Mouse (Mus musculus) stomach, embryonic 14.5 days (tissue): ENCODE results near the gene Prdm10. TPM values are rescaled to one million over a fixed set of nuclear protein-coding genes. Genes with fewer than 3 reads are reported as not detected.
A peak's percentile ranks its signal among the peaks of the same experiment; 100 is the strongest.

Source experiments
- ATAC-seq: fragments of 200-750 bp; cut with Nextera tagmentation; 2 replicates; pipeline ENCODE4 v1.8.0; 2017; ENCODE audit warnings: low read depth, moderate TSS enrichment; ENCODE audit not compliant: insufficient number of reproducible peaks, insufficient read depth, low FRiP score
- H3K27ac ChIP-seq: fragments of 300-500 bp; sonication (generic); 2 replicates; pipeline ENCODE4 v1.5.1; 2014; ENCODE audit warnings: mild to moderate bottlenecking, low read length, moderate library complexity, mixed read lengths
- H3K27me3 ChIP-seq: fragments of 300-500 bp; sonication (generic); 2 replicates; pipeline ENCODE4 v1.6.1; 2014; ENCODE audit warnings: low read length, control low read depth, mixed read lengths; ENCODE audit not compliant: control insufficient read depth, insufficient read depth
- H3K36me3 ChIP-seq: fragments of 300-500 bp; sonication (generic); 2 replicates; pipeline ENCODE4 v1.6.1; 2014; ENCODE audit warnings: mild to moderate bottlenecking, control low read depth, low read length, moderate library complexity, mixed read lengths; ENCODE audit not compliant: control insufficient read depth, insufficient read depth
- H3K4me1 ChIP-seq: fragments of 300-500 bp; sonication (generic); 2 replicates; pipeline ENCODE4 v1.6.1; 2014; ENCODE audit warnings: low read length, control low read depth, mixed read lengths; ENCODE audit not compliant: control insufficient read depth, insufficient read depth
- H3K4me2 ChIP-seq: fragments of 300-500 bp; sonication (generic); replicated peaks from 2 replicates; pipeline ENCODE4 v1.6.1; 2014; ENCODE audit warnings: low read depth, low read length, control low read depth
- H3K4me3 ChIP-seq: fragments of 300-500 bp; sonication (generic); 2 replicates; pipeline ENCODE4 v1.5.1; 2014; ENCODE audit warnings: low read depth, low read length, control low read depth
- H3K9ac ChIP-seq: fragments of 300-500 bp; sonication (generic); replicated peaks from 2 replicates; pipeline ENCODE4 v1.6.1; 2014; ENCODE audit warnings: low read depth, mild to moderate bottlenecking, control low read depth, low read length, moderate library complexity, mixed read lengths
- H3K9me3 ChIP-seq: fragments of 300-500 bp; sonication (generic); 2 replicates; pipeline ENCODE4 v1.6.1; 2016; ENCODE audit warnings: low read depth, low read length, control low read depth; ENCODE audit not compliant: control insufficient read depth
- WGBS: fragments of 180-500 bp; shearing (Covaris S2); extraction: QIAGEN DNeasy Blood & Tissue Kit; methylation state at CpG from one replicate; pipeline ENCODE4 v1.1.7; 2014; 5-methylcytosine and 5-hydroxymethylcytosine counted together
- polyA plus RNA-seq: library from polyadenylated mRNA; unstranded; fragments of >200 nt; fragmentation: Nextera tagmentation; extraction: Ambion mirVana; gene quantifications from 2 replicates; pipeline ENCODE4 v1.2.1, GENCODE M21; 2014

The Prdm10 gene
- polyA plus RNA-seq, 1 experiment from 2014 or later, result 7.8 TPM

DNA sequence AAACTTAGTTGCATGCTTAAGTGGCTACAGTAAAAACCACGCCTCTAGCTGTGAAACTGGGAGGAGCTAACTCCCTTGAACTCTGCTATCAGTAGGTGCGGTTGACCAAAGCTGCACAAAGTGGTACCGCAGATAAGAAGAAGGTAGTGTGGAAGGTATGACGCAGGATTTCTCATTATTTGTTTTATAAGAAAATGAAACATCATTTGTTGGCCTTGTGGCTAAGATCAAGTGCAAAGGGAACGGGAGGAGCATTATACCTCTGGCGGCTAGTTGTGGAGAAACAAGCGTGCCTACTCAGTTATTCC lies 25.7 kb upstream of the Prdm10 start:
- Histone ChIP-seq H3K27me3 (no peaks in the 10 kb centered on the region), H3K4me1 (no peaks in the 10 kb centered on the region), H3K9ac (no peak overlapping the region), H3K9me3 (no peaks in the 10 kb centered on the region), H3K36me3 (no peaks in the 10 kb centered on the region), H3K27ac (no peak overlapping the region), H3K4me3 (no peak overlapping the region), H3K4me2 (no peak overlapping the region)
- ATAC-seq, result peak; percentile 77; the same call in 1 of the 2 replicates
- 74% methylated on average over 7 of the region's 7 CpGs for WGBS

GRCm38 (mm10) chr9:31255953-31256352 lies 24.4 kb upstream of the Prdm10 start:
- Histone ChIP-seq H3K9me3 (no peaks in the 10 kb centered on the region), H3K36me3 (no peaks in the 10 kb centered on the region), H3K27ac (no peak overlapping the region), H3K4me2 (no peak overlapping the region), H3K4me1 (no peaks in the 10 kb centered on the region), H3K27me3 (no peaks in the 10 kb centered on the region), H3K9ac (no peak overlapping the region), H3K4me3 (no peak overlapping the region)
- ATAC-seq, result no peak
- WGBS, result 84% methylated on average over 7 of the region's 7 CpGs

DNA sequence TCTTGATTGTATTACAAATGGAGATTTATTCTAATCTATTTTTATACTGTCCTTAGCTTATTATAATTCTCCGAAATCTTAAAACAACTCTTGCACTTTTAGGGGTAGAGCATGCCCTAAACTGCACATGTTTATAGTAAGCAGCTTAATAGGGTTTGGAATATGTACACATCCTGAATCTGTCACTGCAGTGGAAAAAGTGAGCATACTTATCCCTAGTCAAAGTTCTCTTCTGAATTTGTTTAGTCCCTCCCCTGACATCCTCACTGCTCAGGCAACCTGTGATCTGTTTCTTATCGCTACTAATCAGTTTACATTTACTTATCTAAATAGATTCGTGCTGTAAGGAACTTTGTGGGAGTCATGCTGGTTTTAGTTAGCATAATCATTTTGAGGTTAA lies 22.1 kb upstream of the Prdm10 start:
- Histone ChIP-seq H3K27me3 (no peaks in the 10 kb centered on the region), H3K36me3 (no peaks in the 10 kb centered on the region), H3K4me2 (no peak overlapping the region), H3K4me1 (no peaks in the 10 kb centered on the region), H3K27ac (no peak overlapping the region), H3K9ac (no peak overlapping the region), H3K4me3 (no peak overlapping the region), H3K9me3 (no peaks in the 10 kb centered on the region)
- ATAC-seq, result no peak
- WGBS, result 38% methylated on average over 3 of the region's 3 CpGs

GRCm38 (mm10) chr9:31260219-31260618 lies 20.1 kb upstream of the Prdm10 start:
- no peak overlapping the region for H3K9ac ChIP-seq
- no peaks in the 10 kb centered on the region for H3K27me3 ChIP-seq
- no peaks in the 10 kb centered on the region for H3K36me3 ChIP-seq
- 76% methylated on average over 4 of the region's 4 CpGs for WGBS
- ATAC-seq, result no peak
- no peak overlapping the region for H3K27ac ChIP-seq
- H3K4me1 ChIP-seq, result 0 out of 2 replicates have a peak, but pooled peaks cover under 1% of the 10 kb centered on the region
- H3K4me2 ChIP-seq, result no peak overlapping the region
- no peak overlapping the region for H3K4me3 ChIP-seq
- H3K9me3 ChIP-seq, result no peaks in the 10 kb centered on the region

DNA sequence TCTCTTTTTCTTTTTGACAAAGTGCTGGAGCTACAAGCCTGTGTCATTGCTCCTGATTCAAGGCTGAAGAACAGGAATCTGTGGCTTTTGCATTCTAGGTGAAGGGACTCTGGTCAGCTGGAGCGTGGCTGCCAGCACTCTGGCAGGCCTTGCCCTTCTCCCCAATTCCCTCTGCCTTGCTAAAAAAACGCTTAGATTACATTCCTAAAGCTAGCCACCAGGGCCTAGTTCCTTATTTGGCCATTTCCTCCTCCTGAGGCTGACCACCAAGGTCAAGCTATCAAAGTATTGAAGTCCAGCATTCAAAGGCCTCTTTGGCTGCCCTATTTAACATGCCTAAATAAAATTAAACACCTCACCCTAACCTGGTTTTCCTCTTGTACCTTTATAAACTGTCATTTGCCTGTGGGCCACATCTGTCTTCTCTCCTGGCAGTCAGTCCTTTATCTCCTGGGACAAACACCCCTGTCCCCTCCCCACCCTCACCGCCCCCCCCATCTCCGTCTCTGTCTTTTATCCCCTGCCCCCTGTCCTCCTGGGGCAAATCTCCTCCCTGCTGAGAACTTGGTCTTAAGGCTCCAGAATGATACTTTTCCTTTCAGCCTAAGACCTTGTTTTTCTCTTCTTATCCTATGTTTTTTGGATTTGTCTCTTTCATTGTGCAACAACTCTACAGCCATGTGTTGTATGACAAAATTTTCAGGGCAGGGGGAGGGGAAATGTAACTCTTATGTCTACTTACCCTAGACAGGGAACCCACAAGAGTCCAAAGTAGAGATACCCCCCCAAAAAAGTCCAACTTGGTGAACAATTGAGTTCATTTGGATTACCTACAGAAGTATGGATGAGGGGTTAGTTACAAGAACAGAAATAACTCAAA lies 17.9 kb upstream of the Prdm10 start:
- H3K9me3 ChIP-seq, result no peaks in the 10 kb centered on the region
- WGBS, result 38% methylated on average over 4 of the region's 4 CpGs
- H3K36me3 ChIP-seq, result no peaks in the 10 kb centered on the region
- no peak overlapping the region for H3K4me2 ChIP-seq
- no peaks in the 10 kb centered on the region for H3K27me3 ChIP-seq
- H3K9ac ChIP-seq, result no peak overlapping the region
- no peak overlapping the region for H3K4me3 ChIP-seq
- no peak overlapping the region for H3K27ac ChIP-seq
- peaks cover 14% of the 10 kb centered on the region for H3K4me1 ChIP-seq
- ATAC-seq, result no peak

DNA sequence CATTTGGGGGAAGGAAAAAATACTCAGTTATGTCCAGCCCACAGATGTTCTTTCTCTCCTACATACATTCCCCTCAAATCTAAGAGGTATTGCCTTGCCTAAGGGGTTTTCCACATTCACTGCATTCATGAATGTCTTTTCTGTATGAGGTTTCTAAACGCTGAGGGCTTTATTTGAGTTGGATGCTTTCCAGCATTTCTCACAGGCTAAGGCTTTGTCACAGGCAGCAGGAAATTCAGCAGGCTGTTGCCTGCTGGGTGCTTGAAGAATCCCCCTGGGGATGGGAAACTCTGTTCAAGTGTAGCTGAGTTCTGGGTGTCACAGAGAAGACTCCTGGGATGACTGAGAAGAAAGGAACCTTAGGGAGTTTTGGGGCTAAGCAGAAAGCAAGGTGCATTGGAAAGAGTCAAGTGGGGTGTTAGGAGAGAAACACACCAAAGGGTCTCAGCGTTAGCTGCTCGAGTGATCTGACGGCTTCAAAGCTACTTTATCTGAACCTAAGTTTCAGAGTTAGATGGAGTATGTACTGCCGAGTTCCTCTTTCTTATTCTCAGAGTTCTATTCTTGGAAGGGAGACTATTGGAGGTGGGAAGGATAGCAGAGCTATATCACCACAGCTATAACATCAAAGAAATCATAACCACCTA lies 14.2 kb upstream of the Prdm10 start:
- peaks cover 14% of the 10 kb centered on the region for H3K4me1 ChIP-seq
- no peaks in the 10 kb centered on the region for H3K36me3 ChIP-seq
- H3K27me3 ChIP-seq, result no peaks in the 10 kb centered on the region
- 49% methylated on average over 5 of the region's 5 CpGs for WGBS
- no peak overlapping the region for H3K9ac ChIP-seq
- peak; percentile 53; the same call in 1 of the 2 replicates for ATAC-seq
- no peak overlapping the region for H3K4me3 ChIP-seq
- peak overlapping the region; percentile 64; the same call in 1 of the 2 replicates for H3K27ac ChIP-seq
- no peaks in the 10 kb centered on the region for H3K9me3 ChIP-seq
- H3K4me2 ChIP-seq, result no peak overlapping the region

DNA sequence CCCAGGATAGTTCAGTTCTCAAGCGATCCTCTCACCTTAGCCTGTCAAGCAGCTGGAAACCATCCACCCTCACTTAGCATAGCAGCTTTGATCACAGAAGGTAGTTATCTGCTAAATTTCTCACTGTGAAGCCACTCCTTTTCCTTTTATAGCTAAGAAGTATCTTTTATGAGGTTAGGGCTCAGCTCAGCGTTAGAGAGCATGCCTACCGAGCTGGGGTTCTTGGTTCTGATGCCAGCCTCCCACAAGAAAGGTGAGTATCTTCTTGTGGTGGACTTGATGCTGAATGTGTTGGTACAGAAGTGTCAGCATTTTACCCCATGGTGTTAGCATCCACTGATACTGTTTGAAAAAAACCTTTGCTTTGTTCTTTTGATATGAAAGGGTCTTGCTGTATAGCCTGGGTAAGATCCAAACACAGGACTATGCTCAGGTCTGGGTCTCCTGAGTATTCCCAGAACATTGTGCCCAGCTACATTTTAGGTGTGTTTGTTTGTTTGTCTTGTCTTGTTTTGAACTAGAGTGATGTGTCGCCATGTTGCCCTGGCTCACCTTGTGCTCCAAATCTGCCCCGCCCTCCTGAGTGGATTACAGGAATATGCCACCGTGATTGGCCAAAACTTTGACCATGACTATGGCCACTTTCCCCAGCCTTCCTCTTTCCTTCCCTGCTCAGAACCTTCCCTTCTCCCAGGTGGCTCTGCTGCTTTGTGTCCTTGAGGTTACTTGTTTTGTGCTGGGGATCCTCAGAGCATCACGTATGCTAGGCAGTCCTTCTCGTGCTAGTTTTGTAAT lies 8.9 kb upstream of the Prdm10 start:
- H3K4me2 ChIP-seq, result no peak overlapping the region
- ATAC-seq, result no peak
- no peak overlapping the region for H3K27ac ChIP-seq
- H3K27me3 ChIP-seq, result no peaks in the 10 kb centered on the region
- no peak overlapping the region for H3K9ac ChIP-seq
- no peak overlapping the region for H3K4me3 ChIP-seq
- H3K36me3 ChIP-seq, result no peaks in the 10 kb centered on the region
- peaks cover 7% of the 10 kb centered on the region for H3K4me1 ChIP-seq
- H3K9me3 ChIP-seq, result no peaks in the 10 kb centered on the region
- WGBS, result 67% methylated on average over 8 of the region's 8 CpGs

- WGBS, result 72% methylated on average over 4 of the region's 4 CpGs
- Histone ChIP-seq H3K9me3 (no peaks in the 10 kb centered on the region), H3K4me3 (no peak overlapping the region), H3K27me3 (no peaks in the 10 kb centered on the region), H3K4me1 (0 out of 2 replicates have a peak, but pooled peaks cover 3% of the 10 kb centered on the region), H3K27ac (no peak overlapping the region), H3K36me3 (no peaks in the 10 kb centered on the region), H3K9ac (no peak overlapping the region), H3K4me2 (no peak overlapping the region)
- no peak for ATAC-seq
These were observed 8.2 kb upstream of the Prdm10 start for GRCm38 (mm10) chr9:31272160-31272559.
